Mouse (Mus musculus) cerebellum, adult 2 months (tissue): ENCODE measurements around the gene Lmnb2.

ENCODE experiments used
- CTCF ChIP-seq: fragments of 200-500 bp; IDR thresholded peaks from 2 replicates; pipeline ENCODE4 v1.5.1; 2011; ENCODE audit warnings: low read depth, mild to moderate bottlenecking, control low read depth, low read length, moderate library complexity, borderline replicate concordance; ENCODE audit not compliant: insufficient read depth
- POLR2A ChIP-seq: fragments of 200-500 bp; IDR thresholded peaks from 2 replicates; pipeline ENCODE4 v1.6.1; 2011; ENCODE audit warnings: low read length, control low read depth, borderline replicate concordance; ENCODE audit not compliant: insufficient read depth

DNA sequence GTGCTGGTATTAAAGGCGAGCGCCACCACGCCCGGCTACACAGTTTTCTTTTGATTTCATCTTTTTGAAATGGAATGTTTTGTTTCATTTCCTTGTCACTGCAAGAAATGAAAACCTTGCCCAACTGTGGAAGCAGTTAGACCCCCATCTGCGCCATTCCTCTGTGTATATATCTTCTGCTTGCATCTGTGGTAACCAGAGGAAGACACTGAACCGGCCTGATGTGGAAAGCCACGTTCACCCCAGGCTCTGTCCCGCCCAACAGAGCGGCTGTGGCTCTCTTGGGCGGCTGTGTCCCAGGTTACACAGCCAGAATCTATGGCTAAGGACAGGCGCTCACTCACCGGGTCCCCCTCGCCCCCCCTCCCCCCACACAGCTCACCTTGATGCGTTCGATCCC lies 34.4 kb upstream of the Lmnb2 start:
- no peak for TF ChIP-seq CTCF
- no peak for TF ChIP-seq POLR2A
